Mouse (Mus musculus): ENCODE data around the gene Cdon.

The Cdon gene

DNA sequence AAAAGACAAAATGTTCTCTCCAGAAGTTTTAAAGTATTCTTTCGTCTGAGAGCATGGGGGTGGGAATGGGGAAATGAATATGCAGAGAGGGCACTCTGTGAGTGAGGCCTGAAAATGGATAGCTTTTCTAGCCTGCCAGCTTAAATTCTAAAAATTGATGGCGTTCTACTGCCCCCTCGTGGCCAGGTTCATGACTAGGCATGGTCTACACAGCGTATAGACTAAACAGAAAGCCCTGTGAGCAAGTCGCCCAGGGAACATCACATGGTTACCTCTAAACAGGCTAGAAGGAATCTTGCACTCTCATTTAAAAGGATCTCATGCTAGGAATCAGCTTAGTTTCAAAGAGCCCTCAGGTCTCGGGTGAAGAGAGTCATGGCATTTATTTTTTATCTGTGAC is 120.6 kb downstream of the Cdon start:
- peak; percentile 73 for DNase-seq (ENCODE audit: low spot score)

- no peak for DNase-seq (ENCODE audit: low spot score)
Measured at GRCm38 (mm10) chr9:35541941-35542340, 121.0 kb downstream of the Cdon start.

DNA sequence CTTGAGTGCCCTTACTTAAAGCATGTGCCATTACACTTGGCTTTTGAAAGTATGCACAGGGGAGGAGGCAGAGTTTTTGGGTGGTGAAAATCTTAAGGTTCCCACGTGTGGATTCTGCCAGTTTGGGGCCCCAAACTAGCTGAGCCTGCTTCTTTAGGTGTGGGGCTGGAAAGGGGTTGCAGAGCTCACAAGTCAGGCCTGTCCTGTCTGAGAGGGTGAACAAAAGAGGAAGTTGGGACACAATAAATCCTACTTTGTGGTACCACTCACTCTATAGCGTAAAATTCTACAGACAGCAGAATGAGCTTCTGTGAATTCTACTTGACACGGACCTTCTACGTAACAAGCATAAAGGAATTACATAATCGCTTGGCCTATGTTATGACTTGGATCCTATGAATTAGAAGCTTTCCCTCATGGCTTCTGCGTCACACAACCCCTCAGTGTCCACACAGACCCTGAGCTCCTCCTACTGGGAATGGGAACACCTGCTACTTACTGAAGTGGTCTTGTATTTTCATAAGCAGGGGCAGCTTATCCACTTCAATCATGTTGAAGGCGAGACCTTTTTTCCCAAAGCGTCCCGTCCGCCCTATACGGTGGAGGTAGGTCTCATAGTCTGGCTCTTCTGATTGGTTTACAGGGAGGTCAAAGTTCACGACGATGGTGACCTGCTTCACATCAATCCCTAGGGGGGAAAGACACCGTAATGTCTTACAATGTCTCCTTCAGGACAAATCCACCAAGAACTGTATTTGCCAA is 122.4 kb downstream of the Cdon start:
- no peak for DNase-seq (ENCODE audit: low spot score)

DNA sequence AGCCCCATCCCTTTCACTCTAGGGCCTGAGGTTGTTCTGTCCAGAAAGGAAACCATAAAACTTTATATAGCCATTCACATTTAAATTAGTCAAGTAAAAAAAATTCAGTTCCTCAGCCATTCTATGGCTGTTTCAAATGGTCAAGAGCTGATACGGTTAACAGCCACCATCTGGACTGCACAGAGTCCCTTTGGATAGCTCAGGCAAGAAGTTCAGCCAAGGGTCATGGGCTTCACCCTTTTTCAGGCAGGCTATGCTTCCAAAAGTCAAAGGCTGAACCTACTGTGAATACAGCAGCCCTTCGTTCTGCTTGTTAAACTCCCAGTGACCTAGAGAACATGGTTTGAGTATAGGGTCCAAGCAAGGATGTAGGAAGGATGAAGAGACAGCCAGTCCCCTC is 123.7 kb downstream of the Cdon start:
- no peak for DNase-seq (ENCODE audit: low spot score)

DNA sequence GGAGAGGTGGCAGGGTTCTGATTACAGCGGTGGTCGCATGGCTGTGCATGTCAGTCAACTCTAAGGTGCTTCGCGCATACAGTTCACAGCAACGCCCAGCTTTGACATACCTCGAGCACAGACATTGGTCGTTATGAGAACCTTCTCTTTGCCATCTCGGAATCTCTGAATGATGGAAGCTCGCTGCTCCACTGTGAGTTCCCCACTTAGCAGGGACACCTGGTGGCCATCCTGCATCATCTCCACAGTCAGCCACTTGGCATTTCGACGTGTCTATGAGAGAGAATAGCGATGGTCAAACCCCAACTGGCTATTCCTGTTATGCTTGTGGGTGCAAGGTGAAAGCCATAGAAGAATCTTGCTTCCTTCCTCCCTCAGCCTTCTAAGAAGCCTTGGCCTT is 124.8 kb downstream of the Cdon start:
- DNase-seq (ENCODE audit: low spot score): no peak

- peak; percentile 19 for DNase-seq (ENCODE audit: low spot score)
Measured at GRCm38 (mm10) chr9:35546745-35547144, 125.8 kb downstream of the Cdon start.

DNA sequence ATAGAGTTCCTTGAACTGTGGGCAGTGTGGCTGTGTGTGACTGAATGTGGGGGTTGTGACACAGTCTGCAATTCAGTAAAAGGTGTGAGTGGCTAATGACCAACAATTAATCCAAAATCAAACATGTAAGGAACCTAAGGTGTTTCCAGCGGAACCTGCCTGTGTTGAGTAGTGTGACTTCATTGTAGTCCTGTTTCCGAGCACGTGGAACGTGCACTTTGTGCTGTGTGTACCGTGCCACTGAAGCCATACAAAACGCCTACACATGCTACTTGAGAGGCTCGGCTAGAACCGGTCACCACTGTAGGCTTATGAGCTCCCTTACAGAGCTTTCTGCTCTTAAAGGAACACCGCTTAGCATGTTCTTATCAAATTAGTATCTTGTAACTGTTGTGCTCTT is 127.5 kb downstream of the Cdon start:
- DNase-seq (ENCODE audit: low spot score): no peak

- no peak for DNase-seq (ENCODE audit: low spot score)
Measured at GRCm38 (mm10) chr9:35556494-35557102, 135.7 kb downstream of the Cdon start.
